Mouse (Mus musculus) MEL (cell line): Measurements from ENCODE around the gene Slc25a44. TPM values are rescaled to one million over a fixed set of nuclear protein-coding genes. Genes with fewer than 3 reads are reported as not detected.

Experiments used
- DNase-seq: peaks from one replicate; pipeline ENCODE4 v3.0.0; 2011; ENCODE audit warnings: low read depth, low spot score
- H3K27ac ChIP-seq: 2 replicates; pipeline ENCODE4 v1.5.1; 2012; ENCODE audit warnings: low read depth, mild to moderate bottlenecking, control low read depth, low read length, moderate library complexity; ENCODE audit not compliant: control insufficient read depth
- H3K27me3 ChIP-seq, 2 experiments: fragments of 150-350 bp in 1 of 2; sonication (generic) in 1 of 2; 2 replicates each; pipeline ENCODE4 v1.6.1; 2012; ENCODE audit warnings: low read length in 2 of 2, mild to moderate bottlenecking in 2 of 2, improper control_type of control experiment in 1 of 2, moderate library complexity in 1 of 2; ENCODE audit not compliant: insufficient read depth in 2 of 2, control insufficient read depth in 1 of 2
- H3K36me3 ChIP-seq, 2 experiments: 2 replicates each; pipeline ENCODE4 v1.6.1; 2012 to 2014; ENCODE audit warnings: low read length in 2 of 2, improper control_type of control experiment in 1 of 2, inconsistent platforms in 1 of 2, mild to moderate bottlenecking in 1 of 2; ENCODE audit not compliant: insufficient read depth in 2 of 2, control insufficient read depth in 1 of 2
- H3K4me1 ChIP-seq, 2 experiments: fragments of 150-350 bp in 1 of 2; sonication (generic) in 1 of 2; 2 replicates each; pipeline ENCODE4 v1.6.1; 2012; ENCODE audit warnings: low read length in 2 of 2, improper control_type of control experiment in 1 of 2, mild to moderate bottlenecking in 1 of 2; ENCODE audit not compliant: insufficient read depth in 2 of 2, control insufficient read depth in 1 of 2
- H3K4me3 ChIP-seq, 2 experiments: fragments of 150-350 bp in 1 of 2; sonication (generic) in 1 of 2; 2 replicates each; pipeline ENCODE4 v1.5.1; 2012; ENCODE audit warnings: low read depth in 2 of 2, low read length in 2 of 2, mild to moderate bottlenecking in 2 of 2, moderate library complexity in 2 of 2, control low read depth in 1 of 2, improper control_type of control experiment in 1 of 2; ENCODE audit not compliant: control insufficient read depth in 1 of 2, insufficient read depth in 1 of 2
- H3K79me2 ChIP-seq: 2 replicates; pipeline ENCODE4 v1.6.1; 2012; ENCODE audit warnings: mild to moderate bottlenecking, low read length, moderate library complexity; ENCODE audit not compliant: control insufficient read depth, poor library complexity, insufficient read depth
- H3K9ac ChIP-seq: 2 replicates; pipeline ENCODE4 v1.6.1; 2012; ENCODE audit warnings: low read depth, mild to moderate bottlenecking, control low read depth, low read length, moderate library complexity; ENCODE audit not compliant: control insufficient read depth, poor library complexity, severe bottlenecking
- H3K9me3 ChIP-seq: fragments of 150-350 bp; sonication (generic); replicated peaks from 2 replicates; pipeline ENCODE4 v1.6.1; 2012; ENCODE audit warnings: mild to moderate bottlenecking, low read length, improper control_type of control experiment, moderate library complexity; ENCODE audit not compliant: insufficient read depth
- BHLHE40 ChIP-seq: IDR thresholded peaks from 2 replicates; pipeline ENCODE4 v1.6.1; 2012; ENCODE audit warnings: low read depth, mild to moderate bottlenecking, inconsistent platforms, low read length, improper control_type of control experiment, borderline replicate concordance
- CHD1 ChIP-seq: IDR thresholded peaks from 2 replicates; pipeline ENCODE4 v1.6.1; 2012; ENCODE audit warnings: low read depth, mild to moderate bottlenecking, inconsistent platforms, low read length, improper control_type of control experiment
- CHD2 ChIP-seq: IDR thresholded peaks from 2 replicates; pipeline ENCODE4 v1.6.1; 2011; ENCODE audit warnings: low read length, improper control_type of control experiment
- E2F4 ChIP-seq: IDR thresholded peaks from 2 replicates; pipeline ENCODE4 v1.6.1; 2011; ENCODE audit warnings: low read depth, low read length, improper control_type of control experiment, borderline replicate concordance
- ETS1 ChIP-seq: IDR thresholded peaks from 2 replicates; pipeline ENCODE4 v1.6.1; 2012; ENCODE audit warnings: low read depth, mild to moderate bottlenecking, inconsistent platforms, low read length, improper control_type of control experiment, moderate library complexity
- GABPA ChIP-seq: IDR thresholded peaks from 2 replicates; pipeline ENCODE4 v1.6.1; 2012; ENCODE audit warnings: low read depth, mild to moderate bottlenecking, inconsistent platforms, low read length, improper control_type of control experiment, moderate library complexity
- GATA1 ChIP-seq: IDR thresholded peaks from 2 replicates; pipeline ENCODE4 v1.6.1; 2011; ENCODE audit warnings: low read depth, low read length, improper control_type of control experiment
- HCFC1 ChIP-seq: IDR thresholded peaks from 2 replicates; pipeline ENCODE4 v1.6.1; 2012; ENCODE audit warnings: low read depth, mild to moderate bottlenecking, inconsistent platforms, low read length, improper control_type of control experiment, moderate library complexity
- KAT2A ChIP-seq: conservative IDR thresholded peaks from 2 replicates; pipeline ENCODE4 v1.6.1; 2012; ENCODE audit warnings: low read depth, low read length, improper control_type of control experiment, inconsistent platforms
- MAFK ChIP-seq: IDR thresholded peaks from 2 replicates; pipeline ENCODE4 v1.6.1; 2011; ENCODE audit warnings: low read depth, mild to moderate bottlenecking, low read length, improper control_type of control experiment, borderline replicate concordance
- MAX ChIP-seq: IDR thresholded peaks from 2 replicates; pipeline ENCODE4 v1.6.1; 2011; ENCODE audit warnings: low read length, improper control_type of control experiment
- MAZ ChIP-seq: IDR thresholded peaks from 2 replicates; pipeline ENCODE4 v1.6.1; 2012; ENCODE audit warnings: low read depth, mild to moderate bottlenecking, inconsistent platforms, low read length, improper control_type of control experiment
- MEF2A ChIP-seq: IDR thresholded peaks from 2 replicates; pipeline ENCODE4 v1.6.1; 2014; ENCODE audit warnings: low read depth, mild to moderate bottlenecking, inconsistent platforms, low read length, improper control_type of control experiment; ENCODE audit not compliant: poor library complexity, insufficient replicate concordance, severe bottlenecking; ENCODE audit errors: extremely low read depth
- MYC ChIP-seq: IDR thresholded peaks from 2 replicates; pipeline ENCODE4 v1.6.1; 2011; ENCODE audit warnings: low read depth, mild to moderate bottlenecking, low read length, improper control_type of control experiment, moderate library complexity
- NELFE ChIP-seq: IDR thresholded peaks from 2 replicates; pipeline ENCODE4 v1.6.1; 2011; ENCODE audit warnings: low read depth, low read length, improper control_type of control experiment
- POLR2A ChIP-seq, 2 experiments: IDR thresholded peaks; 2 replicates each; pipeline ENCODE4 v1.6.1; 2011 to 2012; ENCODE audit warnings: low read length in 2 of 2, mild to moderate bottlenecking in 2 of 2, control low read depth in 1 of 2, improper control_type of control experiment in 1 of 2, low read depth in 1 of 2, moderate library complexity in 1 of 2; ENCODE audit not compliant: control insufficient read depth in 1 of 2, insufficient read depth in 1 of 2, poor library complexity in 1 of 2
- RAD21 ChIP-seq: IDR thresholded peaks from 2 replicates; pipeline ENCODE4 v1.6.1; 2011; ENCODE audit warnings: mild to moderate bottlenecking, low read depth, low read length, improper control_type of control experiment
- RCOR1 ChIP-seq: IDR thresholded peaks from 2 replicates; pipeline ENCODE4 v1.6.1; 2012; ENCODE audit warnings: low read depth, mild to moderate bottlenecking, inconsistent platforms, low read length, improper control_type of control experiment
- SIN3A ChIP-seq: IDR thresholded peaks from 2 replicates; pipeline ENCODE4 v1.6.1; 2012; ENCODE audit warnings: low read length, improper control_type of control experiment, inconsistent platforms
- TBP ChIP-seq: IDR thresholded peaks from 2 replicates; pipeline ENCODE4 v1.8.0; 2011; ENCODE audit warnings: low read depth, low read length, improper control_type of control experiment
- TCF12 ChIP-seq: IDR thresholded peaks from 2 replicates; pipeline ENCODE4 v1.6.1; 2014; ENCODE audit warnings: low read depth, mild to moderate bottlenecking, inconsistent platforms, low read length, improper control_type of control experiment, moderate library complexity
- UBTF ChIP-seq: IDR thresholded peaks from 2 replicates; pipeline ENCODE4 v1.6.1; 2012; ENCODE audit warnings: low read depth, mild to moderate bottlenecking, inconsistent platforms, low read length, improper control_type of control experiment, moderate library complexity, borderline replicate concordance; ENCODE audit not compliant: insufficient read depth
- USF1 ChIP-seq: IDR thresholded peaks from 2 replicates; pipeline ENCODE4 v1.6.1; 2014; ENCODE audit warnings: low read depth, mild to moderate bottlenecking, inconsistent platforms, low read length, improper control_type of control experiment, moderate library complexity
- USF2 ChIP-seq, 2 experiments: IDR thresholded peaks; 2 replicates each; pipeline ENCODE4 v1.6.1; 2011 to 2012; ENCODE audit warnings: improper control_type of control experiment in 2 of 2, low read length in 2 of 2, borderline replicate concordance in 1 of 2, inconsistent platforms in 1 of 2, low read depth in 1 of 2, mild to moderate bottlenecking in 1 of 2; ENCODE audit not compliant: insufficient read depth in 1 of 2
- ZC3H11A ChIP-seq: IDR thresholded peaks from 2 replicates; pipeline ENCODE4 v1.6.1; 2012; ENCODE audit warnings: low read depth, mild to moderate bottlenecking, inconsistent platforms, low read length, improper control_type of control experiment
- ZMIZ1 ChIP-seq: IDR thresholded peaks from 2 replicates; pipeline ENCODE4 v1.6.1; 2012; ENCODE audit warnings: low read depth, mild to moderate bottlenecking, inconsistent platforms, low read length, improper control_type of control experiment, moderate library complexity
- ZNF384 ChIP-seq: IDR thresholded peaks from 2 replicates; pipeline ENCODE4 v1.6.1; 2012; ENCODE audit warnings: low read depth, mild to moderate bottlenecking, inconsistent platforms, low read length, improper control_type of control experiment
- polyA plus RNA-seq, 2 experiments: library from polyadenylated mRNA; stranded (reverse) in 1 of 2; unstranded in 1 of 2; fragments of >175 nt in 1 of 2; fragments of >200 nt in 1 of 2; gene quantifications; 2 replicates each; pipeline versions ENCODE4 v1.2.1 to v1.2.4; 2012; ENCODE audit warnings: low replicate concordance in 2 of 2, low read depth in 1 of 2; ENCODE audit not compliant: insufficient read length in 2 of 2, insufficient read depth in 1 of 2, missing spikeins in 1 of 2
- total RNA-seq: library from RNA; depleted of rRNA; stranded (reverse); fragments of 300-350 nt; gene quantifications from 2 replicates; pipeline ENCODE4 v1.2.3, GENCODE M21; 2012

The Slc25a44 gene
- total and polyA plus RNA-seq, 3 experiments = 30.5 to 34.6 TPM; not detected in 1

GRCm38 (mm10) chr3:88425708-88426420 lies 925 bp upstream of the Slc25a44 start (continued):
- TF ChIP-seq SIN3A = no peak; the same call in 1 of the 2 replicates
- no peak for TF ChIP-seq KAT2A
- 0 out of 2 replicates have a peak, but pooled peaks have one; percentile 12 for TF ChIP-seq ZMIZ1
- TF ChIP-seq UBTF = no peak
- TF ChIP-seq BHLHE40 = no peak
- TF ChIP-seq POLR2A (IDR thresholded peaks at IDR 0.05; ENCODE audit: control insufficient read depth in 1 of 2, insufficient read depth in 1 of 2, low read depth in 1 of 2, low read length in 2 of 2, poor library complexity in 1 of 2) = no peak
- TF ChIP-seq E2F4 = no peak
- no peak for TF ChIP-seq CHD2
- TF ChIP-seq CHD1 = 0 out of 2 replicates have a peak, but pooled peaks have one; percentile 60
- TF ChIP-seq MEF2A = no peak
- no peak for TF ChIP-seq GATA1
- TF ChIP-seq ETS1 = peak; percentile 45; the same call in 1 of the 2 replicates
- TF ChIP-seq RCOR1 = peak; percentile 13
- TF ChIP-seq GABPA = no peak
- no peak for TF ChIP-seq USF1
- TF ChIP-seq RAD21 = no peak
- TF ChIP-seq USF2 (IDR thresholded peaks at IDR 0.05; ENCODE audit: borderline replicate concordance in 1 of 2, insufficient read depth in 1 of 2, low read depth in 1 of 2, low read length in 2 of 2) = no peak
- TF ChIP-seq MAX = 0 out of 2 replicates have a peak, but pooled peaks have one; percentile 33
- peak; percentile 35; the same call in 1 of the 2 replicates for TF ChIP-seq MYC
- TF ChIP-seq HCFC1 = no peak
- no peak for TF ChIP-seq ZNF384
- no peak for TF ChIP-seq ZC3H11A

GRCm38 (mm10) chr3:88425330-88425689 lies 371 bp upstream of the Slc25a44 start:
- Histone ChIP-seq H3K27ac (peak overlapping the region; percentile 31), H3K4me3 (peak overlapping the region; percentile 59 to 73), H3K9me3 (no peaks in the 10 kb centered on the region), H3K27me3 (no peaks in the 10 kb centered on the region), H3K4me1 (peaks cover 15 to 35% of the 10 kb centered on the region in 2 experiments), H3K9ac (peak overlapping the region; percentile 61), H3K36me3 (peaks cover 0 to 25% of the 10 kb centered on the region in 2 experiments; a peak in 2 of 4 replicates), H3K79me2 (peaks cover 23% of the 10 kb centered on the region)
- no peak for DNase-seq
- no peak for TF ChIP-seq NELFE
- no peak for TF ChIP-seq E2F4
- 0 out of 2 replicates have a peak, but pooled peaks have one; percentile 2 for TF ChIP-seq ZMIZ1
- no peak for TF ChIP-seq USF1
- TF ChIP-seq MAZ = peak; percentile 83
- no peak for TF ChIP-seq TBP
- no peak for TF ChIP-seq POLR2A (IDR thresholded peaks at IDR 0.05; ENCODE audit: control insufficient read depth in 1 of 2, insufficient read depth in 1 of 2, low read depth in 1 of 2, low read length in 2 of 2, poor library complexity in 1 of 2)
- TF ChIP-seq MEF2A = no peak
- TF ChIP-seq ZC3H11A = no peak
- no peak for TF ChIP-seq CHD1
- TF ChIP-seq MYC = no peak
- no peak for TF ChIP-seq SIN3A
- TF ChIP-seq KAT2A = no peak
- no peak for TF ChIP-seq MAFK
- no peak for TF ChIP-seq TCF12
